Mouse (Mus musculus) induced T-regulatory cell, adult 2 months (primary cell): ENCODE results near the gene Sp140.
A peak's percentile ranks its signal among the peaks of the same experiment; 100 is the strongest.
"Not testable (repeated sequence)": the region's sequence is repeated elsewhere in the genome, so short reads cannot be mapped to it uniquely, and the experiment has no call there.

ENCODE experiments used
- DNase-seq: peaks from one replicate; pipeline ENCODE4 v3.0.0-alpha.2; 2012; ENCODE audit warnings: low read depth

Gene Sp140

DNA sequence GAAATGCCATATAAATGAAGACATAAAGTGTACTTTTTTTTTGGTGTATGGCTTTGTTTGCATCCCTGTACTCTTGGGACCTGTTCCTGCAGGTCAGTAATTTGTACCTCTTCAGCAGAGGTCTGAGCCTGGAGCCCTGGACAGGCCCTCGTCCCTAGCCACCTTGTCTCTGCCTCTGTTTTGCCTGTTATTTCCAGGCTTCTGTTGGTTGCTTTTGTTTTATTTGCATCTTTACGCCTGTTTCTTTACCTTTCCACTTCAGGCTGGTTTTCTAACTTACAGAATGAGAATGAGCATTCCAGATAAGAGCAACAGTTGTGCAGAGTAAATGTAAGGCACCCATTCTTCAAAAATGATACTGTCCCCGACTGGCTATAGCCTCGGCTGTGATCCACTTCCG lies at the start of gene Sp140:
Sp140 (plus strand) TSS at position 301 of the 400 bp plus-strand sequence.
- DNase-seq: not testable (repeated sequence)

DNA sequence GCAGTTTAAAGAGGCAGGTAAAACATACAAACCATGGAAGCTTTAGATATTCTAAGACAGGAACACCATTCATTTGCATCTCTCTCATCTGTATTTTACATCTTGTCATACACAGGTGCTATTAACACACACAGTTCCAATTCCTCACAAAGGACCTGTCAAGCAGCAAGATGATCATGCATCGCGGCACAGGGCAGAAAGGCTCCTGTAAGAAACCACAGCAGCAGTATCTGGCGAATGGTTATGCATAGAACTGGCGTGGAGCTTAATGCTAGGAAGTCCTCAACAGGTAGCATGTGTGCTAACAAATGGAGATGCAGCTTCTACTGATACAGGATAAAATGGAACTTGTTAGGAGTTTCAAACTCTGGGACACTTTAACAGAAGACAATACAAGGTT lies 44.9 kb upstream of the Sp140 start:
- not testable (repeated sequence) for DNase-seq

DNA sequence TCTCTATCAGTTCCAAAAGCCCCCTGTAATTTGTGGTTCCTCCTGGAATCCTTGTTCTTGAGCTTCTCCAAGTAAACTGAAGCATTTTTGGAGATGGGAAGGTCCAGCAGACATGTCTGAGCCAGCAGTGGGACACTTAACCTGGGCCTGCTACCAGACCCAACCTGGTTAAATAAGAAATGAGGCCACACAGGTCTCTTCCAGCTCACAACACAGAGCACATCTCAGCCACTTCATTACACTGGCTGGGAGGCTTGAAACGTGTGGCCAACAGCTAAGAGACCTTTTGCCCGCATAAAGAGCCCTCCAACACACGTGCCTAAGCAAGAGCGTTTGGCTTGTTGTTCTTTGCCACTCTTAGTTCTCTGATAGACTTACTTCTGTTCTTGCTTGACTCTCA lies 26.6 kb upstream of the Sp140 start:
- DNase-seq: not testable (repeated sequence)

DNA sequence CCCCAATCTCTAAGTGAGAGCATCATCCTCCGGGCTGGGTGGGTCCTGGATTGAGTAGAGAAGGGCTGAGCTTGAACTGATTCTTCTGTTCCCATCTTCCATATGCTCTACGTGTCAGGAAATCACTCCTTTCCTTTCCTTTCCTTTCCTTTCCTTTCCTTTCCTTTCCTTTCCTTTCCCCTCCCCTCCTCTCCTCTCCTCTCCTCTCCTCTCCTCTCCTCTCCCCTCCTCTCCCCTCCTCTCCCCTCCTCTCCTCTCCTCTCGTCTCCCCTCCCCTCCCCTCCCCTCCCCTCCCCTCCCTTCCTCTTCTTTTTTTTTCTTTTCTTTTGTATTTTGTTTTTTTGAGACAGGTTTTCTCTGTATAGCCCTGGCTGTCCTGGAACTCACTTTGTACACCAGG lies 24.8 kb upstream of the Sp140 start, which contains the start of gene G530012D18Rik:
G530012D18Rik (plus strand) TSS at position 301 of the 400 bp plus-strand sequence.
- not testable (repeated sequence) for DNase-seq

DNA sequence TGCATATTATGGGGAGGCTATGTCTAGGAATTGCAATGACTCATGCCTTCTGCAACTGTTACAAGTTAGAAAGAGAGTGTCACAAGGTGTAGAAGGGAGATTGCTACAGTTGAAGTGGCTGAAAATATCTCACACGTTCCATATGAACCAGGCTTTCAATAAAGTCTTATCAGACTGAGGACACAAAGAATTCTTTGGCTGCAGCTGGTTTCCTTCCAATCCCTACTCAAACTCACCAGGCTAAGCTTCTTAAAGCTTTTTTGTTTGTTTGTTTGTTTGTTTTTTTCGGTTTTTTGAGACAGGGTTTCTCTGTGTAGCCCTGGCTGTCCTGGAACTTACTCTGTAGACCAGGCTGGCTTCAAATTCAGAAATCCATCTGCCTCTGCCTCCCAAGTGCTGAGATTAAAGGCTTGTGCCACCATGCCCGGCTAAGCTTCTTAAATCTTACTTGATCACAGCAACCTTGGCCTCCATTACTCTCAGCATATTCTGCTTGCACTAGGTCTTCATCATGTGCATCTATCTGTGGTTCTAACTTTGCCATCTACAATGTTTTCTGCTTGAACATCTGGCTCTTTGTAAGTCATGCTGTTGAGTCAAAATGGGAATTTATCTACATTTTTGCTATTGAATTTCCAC lies 21.7 kb upstream of the Sp140 start:
- DNase-seq: not testable (repeated sequence)

DNA sequence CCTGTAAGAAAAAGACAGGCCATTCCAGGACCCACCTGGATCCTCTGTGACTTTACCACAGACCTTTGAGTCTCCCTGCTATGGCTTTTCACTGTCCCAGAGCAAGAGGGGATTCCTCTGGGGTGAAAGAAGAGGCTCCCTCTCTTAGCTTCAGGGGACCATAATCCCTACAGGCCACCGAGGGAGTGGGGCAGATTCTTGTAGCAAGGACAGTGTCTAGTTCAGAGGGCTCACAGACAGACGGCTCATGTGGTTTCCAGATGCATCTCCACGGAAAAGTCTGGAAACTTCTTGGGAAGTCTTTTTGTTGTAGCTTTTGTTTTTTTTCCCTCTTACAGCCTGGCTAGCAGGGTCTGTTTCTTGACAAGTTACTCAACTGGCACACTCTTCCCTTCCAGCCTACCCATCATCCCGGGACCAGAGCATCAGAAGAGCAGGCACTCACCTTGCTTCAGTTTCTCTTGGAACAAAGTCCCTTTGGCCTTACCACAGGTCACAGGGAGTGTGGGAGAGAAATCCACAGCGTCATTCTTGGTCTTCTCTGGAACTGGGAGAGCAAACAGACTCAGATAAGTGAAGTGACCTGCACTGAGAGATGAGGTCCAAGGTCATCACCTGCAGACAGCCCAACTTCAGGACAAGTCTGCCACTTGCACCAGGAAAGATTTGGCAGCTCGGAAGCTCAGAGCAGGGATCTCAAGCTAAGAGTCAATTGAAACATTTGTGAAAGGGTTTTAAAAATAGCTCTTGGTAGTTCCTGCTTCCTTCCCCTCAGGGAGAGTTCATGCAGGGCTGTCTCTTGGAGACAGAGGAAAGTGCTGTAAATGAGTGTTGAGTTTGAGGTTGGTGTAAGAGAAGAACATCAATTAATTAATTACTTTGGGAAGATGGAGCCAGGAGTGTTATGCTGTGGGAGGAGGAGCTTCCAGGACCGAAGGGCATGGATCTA lies 20.7 kb upstream of the Sp140 start:
- DNase-seq: not testable (repeated sequence)

DNA sequence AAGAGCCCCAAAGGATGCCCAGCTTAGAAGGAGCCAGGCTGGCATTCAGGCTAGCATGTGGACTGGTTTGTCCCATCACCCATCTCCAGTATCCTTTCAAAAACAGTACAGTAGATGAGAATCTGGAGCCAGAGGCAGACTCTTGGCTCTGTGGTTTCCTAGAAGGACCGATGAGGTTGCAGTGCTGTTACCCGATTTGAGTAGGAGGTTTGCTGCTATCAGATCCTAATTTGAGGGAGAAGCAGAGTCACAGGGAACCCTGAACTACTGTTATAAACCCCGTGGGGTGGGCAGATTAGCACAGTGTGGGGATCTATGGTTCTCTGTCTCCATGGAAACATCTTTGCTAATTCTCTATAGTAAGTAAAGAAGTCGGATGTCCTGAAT lies 20.0 kb upstream of the Sp140 start:
- not testable (repeated sequence) for DNase-seq

DNA sequence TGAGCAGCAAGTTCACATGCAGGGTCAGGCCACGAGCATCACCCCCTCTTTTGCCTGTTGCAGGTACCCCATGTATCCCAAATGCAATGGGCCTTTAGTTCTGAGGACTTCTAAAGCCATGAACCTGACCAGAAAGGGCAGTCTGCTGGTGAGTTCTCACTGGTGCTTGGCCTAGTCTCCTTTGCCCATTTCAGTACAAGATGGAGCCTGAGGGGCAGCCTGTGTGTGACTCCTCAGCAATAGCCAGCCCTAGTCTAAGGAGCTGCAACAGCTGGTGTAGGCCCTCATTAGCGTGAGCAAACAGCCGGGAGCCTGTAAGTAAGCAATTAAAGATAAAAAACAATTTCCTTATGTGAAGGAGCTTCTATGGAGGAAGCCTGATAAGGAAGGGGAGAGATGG lies 19.6 kb upstream of the Sp140 start:
- DNase-seq: not testable (repeated sequence)

DNA sequence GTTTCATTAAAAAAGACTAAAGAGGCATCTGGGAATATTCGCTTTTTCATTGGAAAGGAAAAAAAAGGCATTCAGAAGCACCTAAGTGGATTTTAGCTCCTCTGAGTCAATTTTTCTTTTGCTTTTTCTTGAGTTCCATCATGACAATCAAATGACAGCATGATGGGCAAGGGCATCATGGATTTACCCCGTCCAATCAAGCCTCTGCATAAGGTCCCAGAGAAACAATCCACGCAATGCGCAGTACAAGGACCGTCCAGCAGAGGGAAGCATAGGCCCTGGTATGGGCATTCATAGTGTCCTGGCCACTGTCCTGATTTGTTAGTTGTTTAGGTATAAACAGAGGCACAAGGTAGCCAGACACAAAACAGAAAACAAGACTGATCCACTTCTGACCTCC lies 18.7 kb upstream of the Sp140 start:
- peak; percentile 49 for DNase-seq

DNA sequence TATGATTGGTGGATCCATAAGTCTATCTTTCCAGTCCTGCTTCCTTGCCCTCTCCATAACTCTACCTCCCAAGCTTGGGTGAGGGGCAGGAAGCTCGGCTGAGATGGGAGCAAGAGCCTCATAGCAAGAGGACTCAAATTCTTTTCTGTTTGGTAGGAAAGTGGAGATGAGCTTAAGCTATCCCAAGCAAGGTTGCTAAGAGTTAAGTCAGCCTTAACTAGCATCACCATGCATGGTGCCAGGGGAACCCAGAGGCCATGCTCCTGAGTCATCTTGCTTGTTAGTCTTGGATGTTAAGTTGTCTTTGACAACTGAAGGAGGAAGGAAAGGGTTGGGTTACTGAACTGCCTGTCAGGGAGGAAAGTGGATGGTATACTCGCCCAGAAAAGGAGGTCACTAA lies 11.5 kb upstream of the Sp140 start:
- not testable (repeated sequence) for DNase-seq

DNA sequence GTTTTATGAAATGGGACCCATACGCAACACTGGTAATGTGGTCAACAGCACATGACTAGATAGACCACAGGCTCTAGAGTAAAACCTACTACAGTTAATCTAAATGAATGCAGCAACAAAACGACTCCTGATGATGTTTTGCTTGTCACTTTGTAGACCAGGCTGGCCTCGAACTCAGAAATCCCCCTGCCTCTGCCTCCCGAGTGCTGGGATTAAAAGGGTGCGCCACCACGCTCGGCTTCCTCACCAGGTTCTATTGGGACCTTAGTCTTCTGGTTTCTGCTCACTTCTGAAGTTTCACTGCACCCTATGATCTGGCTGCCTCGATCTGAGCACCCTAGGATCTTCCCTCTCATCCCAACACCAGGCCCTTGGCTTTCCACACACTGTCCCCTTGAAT lies 7.7 kb upstream of the Sp140 start:
- DNase-seq: not testable (repeated sequence)

DNA sequence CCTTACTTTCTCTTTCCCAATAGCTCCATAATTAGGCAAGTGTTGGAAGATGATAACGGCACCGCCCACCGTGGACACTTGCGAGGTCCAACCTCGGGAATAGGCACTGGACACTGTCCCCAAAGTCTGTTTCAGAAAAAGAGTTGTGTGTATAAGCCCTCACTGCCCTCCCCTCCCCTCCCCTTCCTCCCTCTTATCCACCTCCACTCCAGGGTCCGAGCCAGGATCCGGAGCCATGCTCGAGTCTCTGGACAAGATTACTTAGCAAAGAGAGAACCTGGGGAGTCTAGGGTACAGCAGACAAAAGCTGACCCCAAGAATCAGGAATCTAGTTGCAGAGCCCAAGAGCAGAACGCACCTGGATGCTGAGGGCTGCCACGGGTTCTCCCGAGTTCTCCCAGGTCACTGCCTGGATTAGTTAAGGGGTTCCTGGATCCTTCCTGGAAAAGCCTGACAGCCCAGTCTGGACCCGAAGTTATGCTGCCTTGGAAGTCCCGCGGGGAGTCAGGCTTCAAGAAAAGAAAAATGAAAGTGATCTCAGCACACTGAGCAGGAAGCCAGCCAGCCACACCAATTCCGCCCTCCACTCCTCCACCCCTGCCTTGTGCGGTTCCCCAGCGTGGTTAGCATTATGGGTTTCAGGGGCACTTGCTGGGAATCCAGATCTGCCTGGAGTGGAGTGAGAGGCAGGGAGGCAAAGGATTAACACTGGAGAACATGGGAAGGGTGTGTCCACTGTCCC lies 1.7 kb upstream of the Sp140 start, which contains the start of gene Sp110:
Sp110 (minus strand) TSS at position 547 of the 742 bp plus-strand sequence.
- peak; percentile 66 for DNase-seq

DNA sequence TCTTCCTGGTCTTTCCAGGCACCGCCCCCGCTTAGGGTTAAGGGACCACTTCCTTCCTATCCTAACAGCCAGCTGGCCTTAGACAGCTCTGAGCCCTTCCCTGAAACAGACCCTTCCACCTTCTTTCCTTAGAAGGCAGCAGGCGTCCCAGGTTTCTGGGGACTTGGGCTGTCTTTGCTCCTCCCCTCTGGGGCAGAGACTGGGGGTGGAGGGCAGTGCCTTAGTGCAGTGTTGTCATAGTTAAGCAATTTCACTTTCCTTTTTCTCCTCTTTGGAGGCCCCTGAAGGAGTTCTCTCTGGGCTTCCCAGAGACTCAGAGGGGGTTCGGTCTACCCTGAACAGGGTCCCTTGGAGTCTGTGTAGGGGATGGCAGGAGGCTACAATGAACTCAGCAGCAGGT lies 616 bp downstream of the Sp140 start:
- DNase-seq: peak; percentile 63

DNA sequence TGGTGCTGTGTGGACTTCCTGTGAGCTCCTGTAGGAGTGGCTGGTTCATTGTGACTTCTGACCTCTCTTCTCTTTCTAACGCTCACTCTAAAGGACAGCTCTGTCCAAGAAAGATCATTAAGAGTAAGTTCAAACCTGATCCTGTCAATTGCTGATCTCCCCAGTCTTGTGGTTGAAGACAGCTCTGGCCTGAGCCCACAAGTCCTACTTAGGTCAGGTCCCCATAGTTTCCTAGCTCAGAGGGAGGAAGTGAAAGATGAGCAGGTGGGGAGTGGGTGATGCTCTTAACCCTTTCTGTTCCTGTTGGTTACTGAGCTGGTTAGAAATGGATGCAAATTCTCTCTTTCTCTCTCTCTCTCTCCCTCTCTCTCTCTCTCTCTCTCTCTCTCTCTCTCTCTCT lies 4.2 kb downstream of the Sp140 start:
- not testable (repeated sequence) for DNase-seq

DNA sequence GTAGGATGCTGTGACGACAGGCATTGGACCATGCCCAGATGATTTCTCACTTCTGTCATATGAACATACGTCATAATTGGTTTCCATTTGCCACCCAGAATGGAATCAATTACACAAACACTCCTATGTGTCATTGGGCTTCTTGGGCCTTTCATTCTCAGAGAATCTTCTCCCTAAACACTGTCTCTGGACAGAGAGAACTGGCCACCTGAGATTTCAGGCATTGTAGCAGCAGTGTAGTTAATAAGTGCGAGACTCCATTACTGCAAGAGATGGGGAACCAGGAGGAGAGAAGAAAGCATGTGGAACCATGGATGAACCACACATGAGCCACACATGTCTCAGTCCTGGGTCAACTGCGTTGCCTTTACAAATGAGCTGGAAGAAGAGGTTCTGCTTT lies 8.2 kb downstream of the Sp140 start:
- not testable (repeated sequence) for DNase-seq

DNA sequence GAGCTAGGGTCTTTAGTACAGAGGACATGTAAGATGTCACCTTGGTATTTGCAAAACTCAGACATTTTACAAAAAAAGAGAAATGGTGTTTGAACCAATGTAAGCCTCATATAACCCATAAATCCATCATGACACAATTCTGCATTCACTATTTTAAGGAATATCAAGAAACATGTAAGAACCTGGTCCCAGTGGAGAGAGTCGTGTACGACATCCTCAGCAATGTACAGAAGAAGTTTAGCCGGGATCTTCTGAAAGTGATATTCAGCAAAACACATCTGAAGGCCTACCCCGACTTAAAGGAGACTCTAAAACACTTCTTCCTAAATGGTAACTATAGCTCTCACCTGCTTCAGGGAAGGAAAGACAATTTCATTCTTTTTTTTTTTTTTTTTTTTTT lies 10.4 kb downstream of the Sp140 start:
- DNase-seq: not testable (repeated sequence)

DNA sequence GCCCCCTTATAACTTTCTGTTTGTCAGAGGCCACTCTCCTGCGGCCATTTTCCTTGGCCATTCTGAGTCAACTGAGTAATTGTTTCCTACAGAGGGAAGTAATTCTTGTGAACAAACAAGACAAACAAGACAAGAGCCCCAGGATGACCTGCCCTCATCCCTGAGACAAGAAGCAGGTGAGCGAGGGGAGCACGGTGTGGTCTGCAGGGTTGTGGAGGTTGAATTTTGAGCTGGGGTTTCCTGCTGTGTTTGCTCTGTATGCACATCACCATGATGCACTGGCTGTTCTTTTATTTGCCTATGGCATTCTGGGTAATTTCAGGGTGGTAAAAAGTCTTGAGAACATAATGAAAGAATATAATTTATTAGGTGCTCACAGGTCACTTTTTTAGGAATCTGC lies 14.9 kb downstream of the Sp140 start:
- DNase-seq: not testable (repeated sequence)

DNA sequence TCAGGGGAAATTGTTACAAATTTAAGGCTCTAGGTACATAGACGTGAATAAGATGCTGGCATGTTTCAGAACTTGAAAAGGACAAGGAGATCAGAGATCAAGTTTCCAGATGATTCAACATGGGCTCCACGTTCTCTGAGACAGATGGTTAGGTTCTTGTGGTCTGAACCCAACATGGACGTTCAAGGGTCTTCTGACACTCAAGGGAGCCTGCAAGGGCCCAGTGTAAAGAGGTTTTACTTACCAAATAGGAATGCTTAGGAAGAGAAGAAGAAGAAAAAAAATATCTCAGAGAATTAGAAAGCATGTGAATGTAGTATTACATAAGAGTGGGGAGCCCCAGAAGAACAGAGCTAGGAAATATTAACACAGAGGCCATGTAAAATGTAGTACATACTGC lies 15.6 kb downstream of the Sp140 start:
- DNase-seq: not testable (repeated sequence)

DNA sequence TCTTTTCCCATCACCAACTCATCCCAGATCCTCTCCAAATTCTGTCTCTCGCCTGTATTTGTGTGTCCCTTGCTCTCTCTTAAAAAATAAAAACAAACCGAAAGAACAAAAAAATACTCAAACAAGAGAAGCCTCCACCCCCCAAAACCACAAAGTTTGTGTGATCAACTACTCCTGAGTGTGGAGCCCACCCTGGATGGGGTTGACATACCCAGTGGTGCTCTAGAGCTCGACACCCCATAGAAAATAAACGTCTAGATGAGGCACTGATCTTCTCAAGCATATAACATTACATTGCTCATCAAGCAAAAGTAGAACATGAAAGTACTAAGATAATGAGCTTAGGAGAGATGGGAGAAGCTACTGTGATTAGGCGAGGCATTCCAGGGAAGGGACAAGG lies 17.0 kb downstream of the Sp140 start:
- DNase-seq: not testable (repeated sequence)

DNA sequence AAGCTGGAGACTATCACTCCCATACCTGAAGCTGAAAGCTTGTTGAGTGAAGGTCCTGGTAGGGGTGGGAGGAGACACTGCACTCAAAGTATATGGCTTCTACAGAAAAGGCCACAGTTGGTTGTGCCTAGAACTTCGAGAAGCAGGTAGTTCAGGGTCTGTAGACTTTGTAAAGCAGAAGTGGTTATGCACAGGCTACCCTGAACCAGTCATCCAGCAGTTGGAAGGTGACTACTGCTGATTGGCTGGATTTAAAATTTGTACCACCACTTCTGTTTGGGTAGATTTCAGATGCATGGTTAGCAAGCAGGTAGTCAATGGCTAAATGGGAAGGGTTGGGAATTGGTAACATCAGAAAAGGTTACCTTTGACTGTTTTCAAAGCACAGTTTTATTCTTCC lies 18.5 kb downstream of the Sp140 start:
- DNase-seq: not testable (repeated sequence)

DNA sequence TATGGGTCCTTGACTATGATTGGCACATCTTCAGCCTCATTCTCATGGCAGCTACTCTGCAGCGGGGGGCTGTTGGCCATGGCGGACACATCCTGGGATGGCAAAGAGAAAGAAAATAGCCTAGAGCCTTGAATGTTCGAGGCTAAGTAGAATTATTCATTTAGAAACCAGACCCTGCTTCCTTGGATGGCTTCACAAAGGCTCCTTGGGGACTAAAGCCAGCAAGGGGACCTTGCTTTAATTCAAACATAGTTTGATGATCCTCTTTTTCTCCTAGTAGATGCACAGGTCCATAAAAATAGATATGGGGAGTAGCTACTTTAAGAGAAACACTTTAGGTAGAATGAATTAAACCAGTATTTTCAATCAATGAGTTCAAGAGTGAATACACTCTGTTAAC lies 36.8 kb downstream of the Sp140 start:
- DNase-seq: not testable (repeated sequence)

DNA sequence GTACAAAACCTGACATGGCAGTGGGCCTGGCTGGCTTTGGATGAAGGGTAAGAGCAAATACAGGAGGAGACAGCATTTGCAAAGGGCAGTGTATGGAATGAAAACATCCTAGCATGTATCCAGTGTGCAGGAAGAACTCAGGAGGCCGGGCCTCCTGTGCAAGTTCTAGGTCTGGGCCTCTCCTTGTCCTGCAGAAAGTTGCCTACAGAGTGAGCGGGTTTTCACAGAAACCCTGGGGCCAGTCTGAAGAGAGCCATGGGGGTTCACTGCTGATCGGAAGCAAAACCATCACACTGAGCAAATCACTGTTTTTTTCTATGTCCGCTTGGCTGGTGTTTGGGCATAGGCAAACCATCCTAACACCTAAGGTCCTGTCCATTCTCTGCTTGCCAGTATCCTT lies 38.0 kb downstream of the Sp140 start:
- DNase-seq: not testable (repeated sequence)
